Mouse (Mus musculus) adrenal gland, adult (tissue): ENCODE results near the gene Arpc3.

ENCODE experiments used
- DNase-seq, 2 experiments: peaks; one replicate each; pipeline ENCODE4 v3.0.0; 2022 to 2023; ENCODE audit warnings: low spot score in 1 of 2; ENCODE audit not compliant: inconsistent age in 2 of 2

Arpc3 gene

GRCm38 (mm10) chr5:122391786-122392180 lies at the start of gene Arpc3:
Gene Arpc3, plus strand, starts transcription at chr5:122391878.
- DNase-seq: peak; percentile 92 to 96

DNA sequence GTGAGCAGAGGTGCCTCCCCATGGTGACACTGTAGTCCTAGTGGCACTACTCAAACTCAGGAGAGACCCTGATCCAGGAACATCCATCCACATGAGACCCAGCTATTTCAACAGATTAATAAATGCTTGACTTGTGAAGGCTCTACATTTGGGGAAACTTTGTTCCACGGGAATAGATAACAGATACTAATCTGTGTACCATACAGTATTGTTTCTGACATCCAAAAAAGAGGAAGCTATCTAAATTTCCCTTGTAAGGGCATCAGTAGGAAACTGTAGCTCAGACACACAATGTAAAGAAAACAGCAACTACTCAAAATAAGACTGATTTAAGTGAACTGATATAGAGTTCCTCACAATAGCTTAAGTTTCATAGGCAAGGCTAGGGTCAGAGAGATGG lies 48.8 kb upstream of the Arpc3 start:
- no peak for DNase-seq

DNA sequence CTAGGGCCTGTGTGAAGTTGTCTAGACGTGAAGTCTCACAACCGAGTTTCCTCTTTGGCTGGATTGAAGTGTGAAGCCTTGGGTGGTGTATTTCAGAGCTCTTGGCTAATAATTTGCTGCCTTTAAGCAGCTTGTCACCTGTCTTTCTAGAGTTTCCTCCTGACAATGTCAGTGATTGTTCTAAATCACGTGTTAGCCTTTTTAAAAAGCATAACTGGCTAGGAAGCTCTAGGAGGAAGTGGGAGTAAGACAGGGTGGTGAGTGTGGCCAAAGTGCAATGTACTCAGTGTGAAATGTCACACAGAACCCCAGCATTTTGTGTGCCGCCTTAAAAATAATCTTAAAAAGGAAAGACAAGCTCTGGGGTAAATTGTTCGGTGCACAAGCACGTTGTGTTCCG lies 47.9 kb upstream of the Arpc3 start:
- no peak for DNase-seq

DNA sequence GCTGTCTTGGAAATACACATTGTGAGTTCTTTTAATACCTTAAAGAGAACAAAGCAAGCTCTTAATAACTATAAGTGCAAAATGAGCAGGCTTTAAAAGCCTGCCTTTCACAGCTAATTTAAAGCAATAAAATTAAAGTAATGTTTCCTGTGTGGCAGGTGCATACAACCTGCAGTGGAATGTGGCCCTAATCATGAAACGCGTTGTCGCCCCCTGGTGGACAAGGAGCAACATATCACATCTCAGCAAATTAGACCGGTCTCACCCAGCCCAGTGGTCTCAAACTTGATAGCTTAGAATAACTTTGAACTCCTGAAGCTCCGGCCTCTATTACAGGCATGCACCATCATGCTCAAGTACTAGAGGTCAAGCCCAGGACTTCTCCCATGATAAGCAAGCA lies 47.4 kb upstream of the Arpc3 start:
- peak; percentile 64 to 90 for DNase-seq

- DNase-seq: no peak
Measured at GRCm38 (mm10) chr5:122345777-122346176, 45.9 kb upstream of the Arpc3 start.

GRCm38 (mm10) chr5:122353807-122354491 lies 37.7 kb upstream of the Arpc3 start, which contains the start of the genes Rad9b and Vps29:
Gene Rad9b, minus strand, starts transcription at chr5:122354233.
Gene Vps29, plus strand, starts transcription at chr5:122354369.
- peak; percentile 98 to 99 for DNase-seq

DNA sequence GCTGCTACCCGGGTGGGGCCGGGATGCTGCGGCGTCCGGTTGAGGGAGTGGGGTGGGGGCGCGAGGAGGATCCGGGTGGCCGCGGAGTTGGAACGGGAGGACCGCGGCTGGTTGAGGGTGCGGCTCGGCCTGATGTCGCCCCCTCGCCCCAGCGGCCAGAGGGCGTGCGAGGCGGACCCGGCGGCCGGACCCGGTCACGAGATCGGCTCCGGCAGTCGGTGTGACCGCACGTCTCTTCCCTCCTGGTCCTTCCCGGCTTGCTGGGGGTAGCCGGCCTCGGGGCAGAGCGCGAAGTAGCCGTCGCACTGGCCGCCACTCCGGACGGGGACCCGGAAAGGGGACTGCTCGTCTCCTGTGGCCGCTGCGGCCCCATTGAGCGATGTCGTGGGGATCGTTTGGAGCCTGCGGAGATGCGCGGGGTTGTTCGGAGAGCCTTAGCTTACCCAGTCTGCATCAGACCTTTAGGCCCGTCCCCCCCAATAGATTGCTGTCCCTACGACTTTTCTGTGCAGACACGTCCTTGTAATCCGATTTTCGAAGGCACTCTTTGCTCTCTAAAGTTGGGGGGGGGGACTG lies 37.1 kb upstream of the Arpc3 start:
- no peak for DNase-seq

GRCm38 (mm10) chr5:122371591-122372191 lies 20.0 kb upstream of the Arpc3 start, which contains the start of gene Gpn3:
Gene Gpn3, plus strand, starts transcription at chr5:122371876.
- DNase-seq: no peak

GRCm38 (mm10) chr5:122372192-122372769 lies 19.4 kb upstream of the Arpc3 start, which contains the start of gene Fam216a:
Gene Fam216a, minus strand, starts transcription at chr5:122372364.
- DNase-seq: peak; percentile 99 to 100

DNA sequence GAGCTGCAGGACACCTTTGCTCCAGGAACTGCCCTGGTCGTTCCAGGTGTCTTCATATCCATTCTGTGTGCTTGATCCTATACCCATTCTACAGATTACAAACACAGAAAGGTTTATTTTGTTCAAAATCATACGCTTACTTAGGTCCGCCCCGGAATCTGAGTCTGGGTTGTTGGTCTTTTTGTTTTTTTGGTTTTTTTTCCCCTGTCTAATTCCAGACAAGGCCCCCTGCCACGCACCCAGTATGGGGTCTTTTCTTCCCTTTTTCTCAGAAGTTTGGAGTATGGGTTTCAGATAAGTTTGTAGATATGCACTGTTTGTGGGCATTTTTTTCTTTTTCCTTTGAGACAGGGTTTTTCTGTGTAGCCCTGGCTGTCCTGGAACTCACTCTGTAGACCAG lies 18.8 kb upstream of the Arpc3 start:
- peak in 1 of 2 experiments; percentile 30 for DNase-seq

- no peak for DNase-seq
Measured at GRCm38 (mm10) chr5:122377101-122377833, 14.4 kb upstream of the Arpc3 start.

GRCm38 (mm10) chr5:122378171-122378570 lies 13.5 kb upstream of the Arpc3 start:
- DNase-seq: no peak

GRCm38 (mm10) chr5:122379374-122380155 lies 12.1 kb upstream of the Arpc3 start:
- DNase-seq: peak; percentile 80 to 91

DNA sequence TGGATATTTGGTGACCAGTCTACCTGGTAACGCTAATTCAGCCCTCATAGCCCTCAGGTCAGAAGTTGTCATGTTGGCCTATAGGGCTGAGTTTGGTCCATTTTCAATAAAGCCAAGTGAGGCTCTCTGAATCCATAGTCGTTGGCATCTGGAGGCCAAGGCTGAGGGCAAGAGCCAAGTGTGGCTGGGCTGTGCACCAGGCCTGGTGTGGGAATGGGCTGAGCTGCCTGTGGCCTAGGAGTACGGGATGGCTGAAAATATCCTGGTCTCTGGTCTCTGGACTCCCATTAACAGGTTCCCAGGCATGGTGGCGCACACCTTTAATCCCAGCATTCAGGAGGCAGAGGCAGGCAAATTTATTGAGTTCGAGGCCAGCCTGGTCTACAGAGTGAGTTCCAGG lies 1.7 kb upstream of the Arpc3 start:
- DNase-seq: peak in 1 of 2 experiments; percentile 30

DNA sequence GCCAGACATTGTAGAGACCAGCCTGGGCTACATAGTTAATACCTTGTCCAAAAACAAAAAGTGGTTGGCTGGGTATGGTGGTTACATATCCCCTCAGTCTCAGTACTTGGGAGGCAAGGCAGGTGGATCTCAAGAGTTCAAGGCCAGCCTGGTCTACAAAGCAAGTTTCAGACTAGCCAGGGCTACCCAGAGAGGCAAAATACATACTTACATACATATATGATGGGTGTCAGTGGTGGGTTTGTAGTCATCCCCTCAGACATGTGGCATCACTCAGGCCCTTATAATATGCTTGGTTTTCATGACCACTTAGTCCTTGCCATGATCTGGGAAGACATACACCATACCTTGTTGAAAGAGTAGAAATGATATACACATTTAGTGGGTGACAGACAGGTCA lies 1.0 kb upstream of the Arpc3 start:
- DNase-seq: peak in 1 of 2 experiments; percentile 31

GRCm38 (mm10) chr5:122391178-122391785 lies 396 bp upstream of the Arpc3 start:
- peak in 1 of 2 experiments; percentile 50 for DNase-seq

DNA sequence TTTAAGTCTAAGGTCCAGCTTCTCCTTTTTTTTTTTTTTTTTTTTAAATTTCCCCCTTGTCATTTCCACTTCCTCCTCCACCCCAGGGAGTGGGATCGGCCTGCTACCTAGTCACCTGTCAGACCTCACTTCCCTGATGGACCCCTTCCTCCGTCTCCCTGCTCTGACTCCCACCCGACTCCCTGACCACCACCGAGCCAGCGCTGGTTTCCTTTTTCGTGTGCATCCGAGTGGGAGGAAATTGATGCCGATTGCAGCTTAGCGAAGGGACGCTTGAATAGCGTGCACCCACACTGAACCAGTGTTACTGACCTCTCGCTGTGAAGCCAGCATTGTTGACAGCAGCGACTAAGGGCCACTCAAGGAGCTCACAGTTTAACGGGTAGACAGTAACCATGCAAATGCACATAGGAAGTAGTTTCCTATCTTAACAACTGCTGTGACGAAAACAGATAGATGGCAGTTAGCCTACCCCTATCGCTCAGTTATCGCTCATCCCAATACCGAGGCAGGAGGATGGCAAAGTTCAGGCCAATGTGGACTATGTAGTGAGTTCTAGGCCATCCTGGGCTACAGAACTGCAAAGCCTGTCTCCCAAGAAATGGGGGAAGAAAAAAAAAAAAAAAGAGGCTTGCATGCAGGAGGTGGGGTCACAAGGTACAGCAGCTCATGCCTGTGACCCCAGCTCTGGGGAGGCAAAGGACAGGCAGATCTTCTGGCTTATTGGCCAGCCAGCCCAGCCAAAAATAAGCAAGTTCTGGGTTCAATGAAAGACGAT lies 738 bp downstream of the Arpc3 start:
- peak; percentile 39 to 79 for DNase-seq

GRCm38 (mm10) chr5:122393887-122394286 lies 2.2 kb downstream of the Arpc3 start:
- peak; percentile 76 to 93 for DNase-seq

DNA sequence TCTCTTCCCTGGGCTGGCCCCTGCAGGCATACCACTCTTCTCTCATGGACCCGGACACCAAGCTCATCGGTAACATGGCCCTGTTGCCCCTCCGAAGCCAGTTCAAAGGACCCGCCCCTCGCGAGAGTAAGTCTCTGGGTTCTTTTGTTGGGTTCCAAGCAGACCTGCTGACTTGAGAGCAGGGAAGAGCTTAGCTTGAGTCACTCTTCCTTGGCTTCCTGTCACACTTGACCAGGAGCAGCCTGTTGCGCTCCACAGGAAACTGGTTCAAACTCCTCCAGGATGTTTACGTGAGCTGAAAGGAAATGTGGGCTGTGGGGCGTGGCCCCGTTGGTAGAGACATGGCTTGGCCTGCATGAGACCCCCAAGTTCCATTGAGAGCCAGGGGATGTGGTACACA lies 5.1 kb downstream of the Arpc3 start:
- peak; percentile 61 to 63 for DNase-seq
